12 mouse cellular contexts compared by ENCODE assay signal in genomic region chr4:44084602-44085325, GRCm38 (mm10). TPM values are rescaled to one million over a fixed set of nuclear protein-coding genes. Genes with fewer than 3 reads are reported as not detected.
A peak's percentile ranks its signal among the peaks of the same experiment; 100 is the strongest.
DNase-seq lines count a peak whose midpoint lies in the region; ATAC-seq and TF ChIP-seq lines count a peak whose summit lies in the region.
"Had no signal": no experiment of that assay in that cellular context is flagged by ENCODE, and none has a peak within 500 bp of the region (broad histone marks: within the 10 kb centered on the region; RNA-seq: fewer than 3 reads in every experiment).

No protein-coding gene starts in this region.

- no peaks in the 10 kb centered on the region for H3K36me3 ChIP-seq in heart, embryonic 16.5 days (ENCODE audit: control insufficient read depth, insufficient read depth)
- H3K36me3 ChIP-seq in liver, embryonic 14.5 days (replicated peaks; ENCODE audit: control insufficient read depth, insufficient read depth, low read depth) = no peaks in the 10 kb centered on the region
- H3K36me3 ChIP-seq in limb, embryonic 15.5 days = no peaks in the 10 kb centered on the region
- H3K36me3 ChIP-seq: liver, embryonic 12.5 days had no signal

- H3K9ac ChIP-seq in heart, embryonic 16.5 days (ENCODE audit: low read length) = no peak overlapping the region
- no peak overlapping the region for H3K9ac ChIP-seq in liver, embryonic 14.5 days (replicated peaks)
- no peak overlapping the region for H3K9ac ChIP-seq in limb, embryonic 15.5 days
- H3K9ac ChIP-seq: liver, embryonic 12.5 days had no signal

- peak overlapping the region; percentile 14; the same call in 1 of the 2 replicates for H3K4me2 ChIP-seq in heart, embryonic 16.5 days (ENCODE audit: low read depth, low read length)
- H3K4me2 ChIP-seq in liver, embryonic 14.5 days (ENCODE audit: low read depth) = no peak overlapping the region
- peak overlapping the region; percentile 34 for H3K4me2 ChIP-seq in limb, embryonic 15.5 days

- WGBS in heart, embryonic 16.5 days = 80% methylated on average over 13 of the region's 13 CpGs
- 64% methylated on average over 13 of the region's 13 CpGs for WGBS in liver, embryonic 14.5 days (ENCODE audit: insufficient replicate concordance)
- WGBS in limb, embryonic 15.5 days = 68% methylated on average over 13 of the region's 13 CpGs

- H3K4me3 ChIP-seq in heart, embryonic 16.5 days (ENCODE audit: low read length) = no peak overlapping the region
- no peak overlapping the region for H3K4me3 ChIP-seq in liver, embryonic 14.5 days (ENCODE audit: insufficient read depth in 1 of 2, low read depth in 2 of 2, low read length in 2 of 2)
- peak overlapping the region; percentile 7 for H3K4me3 ChIP-seq in brown adipose tissue, adult 24 weeks (ENCODE audit: insufficient read depth, low read depth, low read length)
- H3K4me3 ChIP-seq in limb, embryonic 15.5 days = no peak overlapping the region
- H3K4me3 ChIP-seq: liver, embryonic 12.5 days had no signal

- H3K27ac ChIP-seq in heart, embryonic 16.5 days (ENCODE audit: low read length) = no peak overlapping the region
- no peak overlapping the region for H3K27ac ChIP-seq in liver, embryonic 14.5 days
- H3K27ac ChIP-seq in brown adipose tissue, adult 24 weeks (replicated peaks; ENCODE audit: low read depth, low read length) = peak overlapping the region; percentile 35
- H3K27ac ChIP-seq in limb, embryonic 15.5 days = no peak overlapping the region
- H3K27ac ChIP-seq: liver, embryonic 12.5 days had no signal

- peak; percentile 39; the same call in 1 of the 2 replicates for TF ChIP-seq CTCF in liver, embryonic 14.5 days (IDR thresholded peaks at IDR 0.05; ENCODE audit: low read depth)

- H3K9me3 ChIP-seq in heart, embryonic 16.5 days (replicated peaks; ENCODE audit: control insufficient read depth, low read length) = no peaks in the 10 kb centered on the region
- H3K9me3 ChIP-seq in liver, embryonic 14.5 days (ENCODE audit: control insufficient read depth, low read length) = no peaks in the 10 kb centered on the region
- H3K9me3 ChIP-seq in limb, embryonic 15.5 days = no peaks in the 10 kb centered on the region
- H3K9me3 ChIP-seq: liver, embryonic 12.5 days had no signal

- H3K27me3 ChIP-seq in heart, embryonic 16.5 days (ENCODE audit: control insufficient read depth, insufficient read depth, low read length) = no peaks in the 10 kb centered on the region
- H3K27me3 ChIP-seq in liver, embryonic 14.5 days (ENCODE audit: control insufficient read depth, insufficient read depth, low read length) = peaks cover 5% of the 10 kb centered on the region; the same call in 1 of the 2 replicates
- no peaks in the 10 kb centered on the region for H3K27me3 ChIP-seq in limb, embryonic 15.5 days

- no peak for ATAC-seq in heart, embryonic 16.5 days (replicated peaks; ENCODE audit: extremely low read depth, insufficient read depth, low FRiP score)
- no peak for ATAC-seq in liver, embryonic 14.5 days (ENCODE audit: insufficient read depth)
- ATAC-seq in limb, embryonic 15.5 days (ENCODE audit: insufficient number of reproducible peaks, low FRiP score, low TSS enrichment, low read depth) = no peak
- ATAC-seq: inflammation-experienced regulatory T-cells, adult 6 months; liver, embryonic 12.5 days had no signal

- TF ChIP-seq EP300 in liver, embryonic 14.5 days (IDR thresholded peaks at IDR 0.05; ENCODE audit: low read depth) = no peak

- no peak for DNase-seq in heart, adult 9 months (ENCODE audit: low spot score in 2 of 2)
- no peak for DNase-seq in liver, embryonic 14.5 days (ENCODE audit: low read depth in 3 of 3, low spot score in 3 of 3)
- DNase-seq in liver = no peak
- no peak for DNase-seq in retina, embryonic 14.5 days (ENCODE audit: low spot score)
- DNase-seq in urinary bladder, adult 2 months (ENCODE audit: low spot score) = no peak
- DNase-seq: adrenal gland, adult 2 months; thymus, postnatal 25 days had no signal

- H3K4me1 ChIP-seq in heart, embryonic 16.5 days (ENCODE audit: control insufficient read depth, insufficient read depth, low read length) = no peaks in the 10 kb centered on the region
- no peaks in the 10 kb centered on the region for H3K4me1 ChIP-seq in liver, embryonic 14.5 days (replicated peaks; ENCODE audit: control insufficient read depth in 2 of 2, insufficient read depth in 2 of 2, low read length in 1 of 2)
- peaks cover 4% of the 10 kb centered on the region; the same call in 1 of the 2 replicates for H3K4me1 ChIP-seq in brown adipose tissue, adult 24 weeks (ENCODE audit: control insufficient read depth, insufficient read depth, insufficient read length, low read length)
- peaks cover 7% of the 10 kb centered on the region for H3K4me1 ChIP-seq in limb, embryonic 15.5 days

RNA-seq across cellular contexts. Expression of gene Gne, which starts 0.8 kb away (rescaled TPM):
- polyA plus RNA-seq in heart, embryonic 16.5 days (2015; fragmentation: Nextera tagmentation; extraction: Ambion mirVana) = 38.3 and 40.8 TPM in 2 replicates
- polyA plus RNA-seq in liver, embryonic 14.5 days (2012; rRNA removed) = 7.3 and 8.5 TPM in 2 replicates
- polyA plus RNA-seq in liver, embryonic 14.5 days (2014; fragmentation: Nextera tagmentation; extraction: Ambion mirVana) = 21.3 and 29.9 TPM in 2 replicates
- polyA plus RNA-seq in brown adipose tissue, adult 24 weeks (2012; ENCODE audit: insufficient read depth, insufficient read length, missing spikeins) = 17.4 and 17.8 TPM in 2 replicates
- polyA plus RNA-seq in limb, embryonic 15.5 days (2015; fragmentation: Nextera tagmentation; extraction: Ambion mirVana) = 26.2 and 26.6 TPM in 2 replicates
- 11.6 and 17.9 TPM in 2 replicates for polyA plus RNA-seq in urinary bladder, adult 2 months (2012; rRNA removed)
